Mouse (Mus musculus): ENCODE data around the gene Rnase1. TPM values are rescaled to one million over a fixed set of nuclear protein-coding genes. Genes with fewer than 3 reads are reported as not detected.
"Not testable (repeated sequence)": the region's sequence is repeated elsewhere in the genome, so short reads cannot be mapped to it uniquely, and the experiment has no call there.

Gene Rnase1
- polyA plus RNA-seq (2015; fragmentation: Nextera tagmentation; extraction: Ambion mirVana), result 27.9 and 88.1 TPM in 2 replicates

DNA sequence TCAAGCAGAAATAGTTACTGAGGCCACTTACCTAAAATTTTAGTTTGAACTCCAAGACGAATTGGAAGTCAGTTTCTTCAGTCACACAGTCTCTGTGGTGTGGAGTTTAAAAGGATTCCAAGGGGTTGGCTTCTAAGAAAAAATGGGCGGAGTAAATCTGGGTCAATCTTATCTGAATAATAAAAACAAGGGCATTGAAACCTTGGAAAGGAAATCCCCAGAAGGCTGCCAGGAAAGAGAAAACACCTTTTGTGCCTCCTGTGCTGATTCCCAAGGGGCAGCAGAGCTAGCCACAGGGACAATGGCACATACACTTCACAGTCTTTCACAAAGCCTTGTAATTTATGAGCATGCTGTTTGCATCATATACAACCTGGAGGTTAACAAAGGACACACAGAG lies at the start of gene Rnase1:
Rnase1 (minus strand) TSS at position 101 of the 400 bp plus-strand sequence.
- 63% methylated on average over 2 of the region's 2 CpGs for WGBS
- Histone ChIP-seq H3K27ac (0 out of 2 replicates have a peak within 1 kb of the TSS, but pooled peaks have one; percentile 40), H3K9ac (no peak within 1 kb of the TSS)

GRCm38 (mm10) chr14:51195681-51196080 lies 49.1 kb upstream of the Rnase1 start:
- Histone ChIP-seq H3K4me3 (replicated peaks) (no peak overlapping the region), H3K4me2 (replicated peaks) (no peak overlapping the region), H3K36me3 (no peaks in the 10 kb centered on the region), H3K4me1 (replicated peaks) (no peaks in the 10 kb centered on the region), H3K9me3 (no peaks in the 10 kb centered on the region), H3K27me3 (replicated peaks) (no peaks in the 10 kb centered on the region), H3K27ac (no peak overlapping the region), H3K9ac (no peak overlapping the region)
- 90% methylated on average over 4 of the region's 4 CpGs for WGBS
- ATAC-seq, result no peak

More for the DNA sequence above, at the start of gene Rnase1:
- Histone ChIP-seq H3K36me3 (no peaks in the 10 kb centered on the region), H3K27me3 (replicated peaks) (no peaks in the 10 kb centered on the region), H3K4me1 (replicated peaks) (no peaks in the 10 kb centered on the region; the same call in 1 of the 2 replicates), H3K4me2 (replicated peaks) (no peak within 1 kb of the TSS), H3K9me3 (no peaks in the 10 kb centered on the region), H3K4me3 (replicated peaks) (no peak within 1 kb of the TSS)
- no peak for ATAC-seq

- not testable (repeated sequence) for H3K9ac ChIP-seq; H3K27ac ChIP-seq; H3K36me3 ChIP-seq; H3K9me3 ChIP-seq; H3K4me3 ChIP-seq (replicated peaks); H3K4me1 ChIP-seq (replicated peaks); H3K27me3 ChIP-seq (replicated peaks); ATAC-seq; H3K4me2 ChIP-seq (replicated peaks)
- WGBS, result 84% methylated on average over 2 of the region's 2 CpGs
Observed at GRCm38 (mm10) chr14:51181051-51181450, 34.5 kb upstream of the Rnase1 start.

GRCm38 (mm10) chr14:51173843-51174242 lies 27.3 kb upstream of the Rnase1 start:
- Histone ChIP-seq H3K27me3 (replicated peaks) (no peaks in the 10 kb centered on the region), H3K36me3 (no peaks in the 10 kb centered on the region), H3K9me3 (no peaks in the 10 kb centered on the region), H3K4me3 (replicated peaks) (no peak overlapping the region), H3K9ac (no peak overlapping the region), H3K27ac (no peak overlapping the region), H3K4me2 (replicated peaks) (no peak overlapping the region), H3K4me1 (replicated peaks) (no peaks in the 10 kb centered on the region)
- ATAC-seq, result peak; percentile 64
- 71% methylated on average over 4 of the region's 4 CpGs for WGBS

GRCm38 (mm10) chr14:51172947-51173346 lies 26.4 kb upstream of the Rnase1 start:
- not testable (repeated sequence) for H3K4me1 ChIP-seq (replicated peaks); H3K4me2 ChIP-seq (replicated peaks); H3K27me3 ChIP-seq (replicated peaks); H3K27ac ChIP-seq; H3K4me3 ChIP-seq (replicated peaks); H3K9ac ChIP-seq; H3K36me3 ChIP-seq; H3K9me3 ChIP-seq
- WGBS, result 67% methylated on average over 4 of the region's 4 CpGs
- 0 out of 2 replicates have a peak, but pooled peaks have one; percentile 22 for ATAC-seq

GRCm38 (mm10) chr14:51172095-51172865 lies 25.7 kb upstream of the Rnase1 start:
- H3K9ac ChIP-seq; H3K36me3 ChIP-seq; H3K4me3 ChIP-seq (replicated peaks); H3K27me3 ChIP-seq (replicated peaks); H3K27ac ChIP-seq; H3K9me3 ChIP-seq; H3K4me2 ChIP-seq (replicated peaks); H3K4me1 ChIP-seq (replicated peaks): not testable (repeated sequence)
- WGBS, result 36% methylated on average over 9 of the region's 9 CpGs
- ATAC-seq, result peak; percentile 50; the same call in 1 of the 2 replicates

GRCm38 (mm10) chr14:51166068-51166467 lies 19.5 kb upstream of the Rnase1 start:
- Histone ChIP-seq H3K4me2 (replicated peaks) (no peak overlapping the region), H3K36me3 (no peaks in the 10 kb centered on the region), H3K4me3 (replicated peaks) (no peak overlapping the region), H3K9ac (no peak overlapping the region), H3K9me3 (no peaks in the 10 kb centered on the region), H3K27ac (no peak overlapping the region), H3K4me1 (replicated peaks) (no peaks in the 10 kb centered on the region), H3K27me3 (replicated peaks) (no peaks in the 10 kb centered on the region)
- peak; percentile 49; the same call in 1 of the 2 replicates for ATAC-seq

- Histone ChIP-seq H3K27me3 (replicated peaks) (no peaks in the 10 kb centered on the region), H3K27ac (no peak overlapping the region), H3K4me3 (replicated peaks) (no peak overlapping the region), H3K4me1 (replicated peaks) (no peaks in the 10 kb centered on the region), H3K36me3 (no peaks in the 10 kb centered on the region), H3K4me2 (replicated peaks) (no peak overlapping the region), H3K9me3 (no peaks in the 10 kb centered on the region), H3K9ac (no peak overlapping the region)
- no peak for ATAC-seq
- 96% methylated on average over 1 of the region's 1 CpGs for WGBS
Observed at GRCm38 (mm10) chr14:51165435-51165834, 18.9 kb upstream of the Rnase1 start.

- WGBS, result 81% methylated on average over 6 of the region's 6 CpGs
- not testable (repeated sequence) for H3K4me3 ChIP-seq (replicated peaks); H3K27ac ChIP-seq; H3K4me2 ChIP-seq (replicated peaks); H3K36me3 ChIP-seq; H3K9me3 ChIP-seq; H3K27me3 ChIP-seq (replicated peaks); ATAC-seq; H3K4me1 ChIP-seq (replicated peaks); H3K9ac ChIP-seq
Observed at GRCm38 (mm10) chr14:51163323-51163722, 16.7 kb upstream of the Rnase1 start.

DNA sequence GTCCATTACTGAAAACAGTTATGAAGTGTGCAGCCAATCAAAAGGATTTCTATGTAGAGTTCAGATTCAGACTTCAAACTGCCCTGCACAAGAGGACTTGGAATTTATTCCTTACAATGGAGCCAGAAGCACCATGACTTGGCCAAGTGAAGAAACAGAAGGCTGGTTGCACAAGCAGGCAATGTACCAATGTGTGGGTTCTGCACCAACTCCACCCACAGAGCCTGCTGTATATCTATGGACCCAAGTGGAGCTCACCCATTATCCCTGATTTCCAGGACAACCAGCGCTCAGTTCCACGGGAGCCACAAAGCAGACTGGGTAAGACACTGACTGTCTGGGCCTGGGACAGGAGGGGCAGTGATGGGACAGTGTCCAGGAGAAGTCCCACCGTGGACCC lies 15.4 kb upstream of the Rnase1 start, which contains the start of gene Rnase2b:
Rnase2b (plus strand) TSS at position 285 of the 400 bp plus-strand sequence.
- not testable (repeated sequence) for H3K9me3 ChIP-seq; H3K4me1 ChIP-seq (replicated peaks); H3K4me2 ChIP-seq (replicated peaks); H3K4me3 ChIP-seq (replicated peaks); H3K27ac ChIP-seq; H3K36me3 ChIP-seq; H3K27me3 ChIP-seq (replicated peaks); H3K9ac ChIP-seq; ATAC-seq
- 93% methylated on average over 3 of the region's 3 CpGs for WGBS

DNA sequence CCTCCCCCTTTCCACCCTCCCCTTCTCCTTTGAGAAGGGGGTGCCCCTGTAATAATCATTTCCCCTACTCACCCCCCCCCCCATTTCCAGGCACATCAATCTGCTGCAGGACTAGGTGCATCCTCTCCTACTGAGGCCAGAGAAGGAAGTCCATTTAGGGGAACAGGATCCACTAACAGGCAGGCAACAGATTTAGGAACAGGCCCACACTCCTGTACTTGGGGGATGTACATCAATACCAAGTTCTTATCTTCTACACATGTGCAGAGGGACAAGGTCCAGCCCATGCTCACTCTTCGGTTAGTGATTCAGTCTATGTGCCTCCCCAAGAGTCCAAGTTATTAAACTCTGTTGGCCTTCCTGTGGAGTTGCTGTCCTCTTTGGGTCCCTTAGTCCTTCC lies 10.5 kb upstream of the Rnase1 start:
- Histone ChIP-seq H3K4me3 (replicated peaks) (no peak overlapping the region), H3K9ac (no peak overlapping the region), H3K36me3 (no peaks in the 10 kb centered on the region), H3K4me2 (replicated peaks) (no peak overlapping the region), H3K9me3 (no peaks in the 10 kb centered on the region), H3K27me3 (replicated peaks) (no peaks in the 10 kb centered on the region), H3K27ac (no peak overlapping the region), H3K4me1 (replicated peaks) (no peaks in the 10 kb centered on the region)
- ATAC-seq, result no peak; the same call in 1 of the 2 replicates
- WGBS, result 80% methylated on average over 1 of the region's 1 CpGs

GRCm38 (mm10) chr14:51156736-51157068 lies 10.1 kb upstream of the Rnase1 start:
- Histone ChIP-seq H3K4me2 (replicated peaks) (no peak overlapping the region), H3K27me3 (replicated peaks) (no peaks in the 10 kb centered on the region), H3K27ac (no peak overlapping the region), H3K4me3 (replicated peaks) (no peak overlapping the region), H3K4me1 (replicated peaks) (no peaks in the 10 kb centered on the region), H3K9ac (no peak overlapping the region), H3K9me3 (no peaks in the 10 kb centered on the region), H3K36me3 (no peaks in the 10 kb centered on the region)
- ATAC-seq, result no peak
- 42% methylated on average over 4 of the region's 4 CpGs for WGBS

DNA sequence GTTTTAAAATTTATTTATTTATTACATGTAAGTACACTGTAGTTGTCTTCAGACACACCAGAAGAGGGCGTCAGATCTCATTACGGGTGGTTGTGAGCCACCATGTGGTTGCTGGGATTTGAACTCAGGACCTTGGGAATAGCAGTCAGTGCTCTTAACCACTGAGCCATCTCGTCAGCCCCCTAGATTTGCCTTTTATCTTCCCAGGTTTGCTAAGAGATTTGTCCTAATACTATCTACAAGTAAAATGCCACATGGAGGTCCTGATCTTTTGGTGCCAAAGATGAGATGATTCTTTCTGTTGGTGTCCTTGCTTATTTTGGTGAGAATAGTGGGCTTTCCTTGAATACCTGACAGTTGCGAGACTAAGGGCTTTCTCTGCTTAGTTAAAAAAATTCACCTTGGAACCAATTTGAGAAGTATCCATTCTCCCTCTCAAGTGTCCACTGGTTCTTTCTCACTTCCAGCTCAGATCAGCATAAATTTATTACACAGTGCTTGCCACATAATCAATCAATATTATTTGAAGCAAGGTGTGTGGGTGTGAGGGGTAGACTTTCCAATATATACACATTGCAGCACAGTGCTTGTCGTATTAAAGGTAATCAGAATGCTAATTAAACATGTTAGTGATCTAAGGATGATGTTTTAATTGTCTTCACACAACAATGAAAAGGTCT lies 9.6 kb upstream of the Rnase1 start:
- ATAC-seq, result no peak
- no peaks in the 10 kb centered on the region for H3K4me1 ChIP-seq (replicated peaks)
- H3K36me3 ChIP-seq, result no peaks in the 10 kb centered on the region
- WGBS, result 78% methylated on average over 5 of the region's 5 CpGs
- H3K9ac ChIP-seq, result no peak overlapping the region
- H3K27me3 ChIP-seq (replicated peaks), result no peaks in the 10 kb centered on the region
- no peak overlapping the region for H3K27ac ChIP-seq
- no peak overlapping the region for H3K4me3 ChIP-seq (replicated peaks)
- H3K4me2 ChIP-seq (replicated peaks), result no peak overlapping the region
- no peaks in the 10 kb centered on the region for H3K9me3 ChIP-seq
